Mouse (Mus musculus) neural tube, embryonic 12.5 days (tissue): ENCODE results near the gene 1700061G19Rik. TPM values are rescaled to one million over a fixed set of nuclear protein-coding genes. Genes with fewer than 3 reads are reported as not detected.

Source experiments
- ATAC-seq: fragments of 200-750 bp; cut with Nextera tagmentation; 2 replicates; pipeline ENCODE4 v1.8.0; 2017; ENCODE audit warnings: low read depth, mild to moderate bottlenecking, moderate TSS enrichment, moderate library complexity; ENCODE audit not compliant: low FRiP score
- H3K27ac ChIP-seq: fragments of 300-500 bp; sonication (generic); 2 replicates; pipeline ENCODE4 v1.5.1; 2016
- H3K27me3 ChIP-seq: fragments of 300-500 bp; sonication (generic); replicated peaks from 2 replicates; pipeline ENCODE4 v1.6.1; 2016; ENCODE audit warnings: mild to moderate bottlenecking
- H3K36me3 ChIP-seq: fragments of 300-500 bp; sonication (generic); 2 replicates; pipeline ENCODE4 v1.6.1; 2016; ENCODE audit warnings: mild to moderate bottlenecking
- H3K4me1 ChIP-seq: fragments of 300-500 bp; sonication (generic); 2 replicates; pipeline ENCODE4 v1.6.1; 2016
- H3K4me2 ChIP-seq: fragments of 300-500 bp; sonication (generic); replicated peaks from 2 replicates; pipeline ENCODE4 v1.6.1; 2016; ENCODE audit warnings: mild to moderate bottlenecking
- H3K4me3 ChIP-seq: fragments of 300-500 bp; sonication (generic); 2 replicates; pipeline ENCODE4 v1.5.1; 2016
- H3K9ac ChIP-seq: fragments of 300-500 bp; sonication (generic); 2 replicates; pipeline ENCODE4 v1.6.1; 2016; ENCODE audit warnings: mild to moderate bottlenecking
- H3K9me3 ChIP-seq: fragments of 300-500 bp; sonication (generic); 2 replicates; pipeline ENCODE4 v1.6.1; 2016; ENCODE audit warnings: mild to moderate bottlenecking
- WGBS: fragments of 180-500 bp; shearing (Covaris S2); methylation state at CpG from one replicate; pipeline ENCODE4 v1.1.7; 2016; 5-methylcytosine and 5-hydroxymethylcytosine counted together
- polyA plus RNA-seq: library from polyadenylated mRNA; unstranded; fragments of >200 nt; fragmentation: Nextera tagmentation; extraction: Ambion mirVana; gene quantifications from 2 replicates; pipeline ENCODE4 v1.2.1, GENCODE M21; 2016

1700061G19Rik gene
- polyA plus RNA-seq, 1 experiment from 2014 or later, result 0.16 TPM

- peak; percentile 98 for ATAC-seq
- Histone ChIP-seq H3K4me2 (peak within 1 kb of the TSS; percentile 89), H3K27ac (peak within 1 kb of the TSS; percentile 79; the same call in 1 of the 2 replicates), H3K4me1 (peaks cover 32% of the 10 kb centered on the region), H3K9ac (peak within 1 kb of the TSS; percentile 99), H3K27me3 (no peaks in the 10 kb centered on the region; the same call in 1 of the 2 replicates), H3K9me3 (no peaks in the 10 kb centered on the region), H3K4me3 (peak within 1 kb of the TSS; percentile 93), H3K36me3 (no peaks in the 10 kb centered on the region)
- WGBS, result 3% methylated on average over 76 of the region's 76 CpGs
Observed at GRCm38 (mm10) chr17:56935363-56936131, 60.3 kb downstream of the 1700061G19Rik start, which contains the start of gene Mllt1. TSS of gene Mllt1 (minus strand) at chr17:56935415.

DNA sequence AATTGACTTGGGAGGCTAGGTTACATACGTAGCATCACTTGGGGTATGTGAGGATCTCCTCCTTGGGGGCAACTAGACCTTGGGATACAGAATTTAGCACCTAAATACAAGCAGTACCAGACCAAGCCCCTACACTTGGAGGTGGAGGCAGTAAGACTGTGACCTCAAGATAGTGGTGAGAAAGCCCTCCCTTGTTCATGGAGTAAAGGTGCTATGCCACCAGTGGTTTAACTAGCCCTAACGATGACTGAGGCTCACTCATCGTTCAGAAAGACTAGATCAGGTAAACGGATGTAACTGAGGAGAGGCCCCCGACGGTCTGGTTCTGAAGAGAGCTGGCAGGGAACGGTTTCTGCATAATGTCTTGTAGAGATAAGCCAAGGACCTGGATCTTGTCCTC lies 61.5 kb downstream of the 1700061G19Rik start:
- no peaks in the 10 kb centered on the region for H3K36me3 ChIP-seq
- H3K4me3 ChIP-seq, result no peak overlapping the region
- peaks cover 32% of the 10 kb centered on the region for H3K4me1 ChIP-seq
- H3K9me3 ChIP-seq, result no peaks in the 10 kb centered on the region
- H3K4me2 ChIP-seq, result no peak overlapping the region
- H3K27ac ChIP-seq, result no peak overlapping the region
- H3K9ac ChIP-seq, result no peak overlapping the region
- WGBS, result 96% methylated on average over 7 of the region's 7 CpGs
- ATAC-seq, result no peak
- H3K27me3 ChIP-seq, result no peaks in the 10 kb centered on the region; the same call in 1 of the 2 replicates

Other genes with a start within 250 kb of the 1700061G19Rik start
- 53.7 and 54.3 TPM in 2 replicates for gene Lonp1, start 248.6 kb upstream of the 1700061G19Rik start, polyA plus RNA-seq
- 0.93 and 1.5 TPM in 2 replicates for gene Catsperd, start 247.3 kb upstream of the 1700061G19Rik start, polyA plus RNA-seq
- gene Ranbp3, start 202.2 kb upstream of the 1700061G19Rik start, polyA plus RNA-seq, result 105 and 106 TPM in 2 replicates
- 404 and 428 TPM in 2 replicates for gene Ndufa11, start 157.7 kb upstream of the 1700061G19Rik start, polyA plus RNA-seq
- gene Vmac, start 157.5 kb upstream of the 1700061G19Rik start, polyA plus RNA-seq, result 15.0 and 16.3 TPM in 2 replicates
- 3.4 and 3.7 TPM in 2 replicates for gene Nrtn, start 117.9 kb upstream of the 1700061G19Rik start, polyA plus RNA-seq
- 49.3 and 54.3 TPM in 2 replicates for gene Dus3l, start 110.7 kb upstream of the 1700061G19Rik start, polyA plus RNA-seq
- gene Prr22, start 105.2 kb upstream of the 1700061G19Rik start, polyA plus RNA-seq, result 1.6 and 1.8 TPM in 2 replicates
- gene Rfx2, start 44.5 kb upstream of the 1700061G19Rik start, polyA plus RNA-seq, result 4.9 and 6.0 TPM in 2 replicates
- gene Acsbg2, start 1.0 kb upstream of the 1700061G19Rik start, polyA plus RNA-seq, result not detected in 2 replicates
- 86.1 and 89.8 TPM in 2 replicates for gene Mllt1, start 59.9 kb downstream of the 1700061G19Rik start, polyA plus RNA-seq
- gene Acer1, start 106.6 kb downstream of the 1700061G19Rik start, polyA plus RNA-seq, result not detected in 2 replicates
- gene Clpp, start 114.8 kb downstream of the 1700061G19Rik start, polyA plus RNA-seq, result 134 and 152 TPM in 2 replicates
- 38.0 and 38.2 TPM in 2 replicates for gene Alkbh7, start 121.9 kb downstream of the 1700061G19Rik start, polyA plus RNA-seq
- gene Pspn, start 124.5 kb downstream of the 1700061G19Rik start, polyA plus RNA-seq, result not detected in 2 replicates
- 71.2 and 76.7 TPM in 2 replicates for gene Gtf2f1, start 135.8 kb downstream of the 1700061G19Rik start, polyA plus RNA-seq
- 0.28 and 0.33 TPM in 2 replicates for gene Gm17949, start 136.0 kb downstream of the 1700061G19Rik start, polyA plus RNA-seq
- 53.1 and 55.8 TPM in 2 replicates for gene Khsrp, start 156.0 kb downstream of the 1700061G19Rik start, polyA plus RNA-seq
- 0.25 TPM in 1 of 2 replicates, not detected in the other for gene Slc25a41, start 166.2 kb downstream of the 1700061G19Rik start, polyA plus RNA-seq
- gene Crb3, start 183.6 kb downstream of the 1700061G19Rik start, polyA plus RNA-seq, result 1.1 and 1.2 TPM in 2 replicates
- 19.4 and 19.9 TPM in 2 replicates for gene Slc25a23, start 184.4 kb downstream of the 1700061G19Rik start, polyA plus RNA-seq
- 4.3 and 4.5 TPM in 2 replicates for gene Dennd1c, start 203.0 kb downstream of the 1700061G19Rik start, polyA plus RNA-seq
- gene Tubb4a, start 212.3 kb downstream of the 1700061G19Rik start, polyA plus RNA-seq, result 228 and 271 TPM in 2 replicates
- gene Tnfsf9, start 229.8 kb downstream of the 1700061G19Rik start, polyA plus RNA-seq, result 5.8 TPM in 2 replicates